ENCODE assay signal across 8 mouse cellular contexts in genomic region chr4:59932505-59933281, GRCm38 (mm10). TPM values are rescaled to one million over a fixed set of nuclear protein-coding genes. Genes with fewer than 3 reads are reported as not detected.
DNase-seq lines count a peak whose midpoint lies in the region; ATAC-seq and TF ChIP-seq lines count a peak whose summit lies in the region.

No protein-coding gene starts in this region.

- no peaks in the 10 kb centered on the region for H3K27me3 ChIP-seq in heart, embryonic 12.5 days (replicated peaks)
- no peaks in the 10 kb centered on the region for H3K27me3 ChIP-seq in hindbrain, embryonic 11.5 days (ENCODE audit: control insufficient read depth, insufficient read depth, low read length)
- no peaks in the 10 kb centered on the region for H3K27me3 ChIP-seq in limb, embryonic 14.5 days (ENCODE audit: control insufficient read depth, insufficient read depth, low read length)
- H3K27me3 ChIP-seq in splenic B cell, adult 2 months (ENCODE audit: control insufficient read depth, insufficient read depth, low read length, poor library complexity, severe bottlenecking): no peaks in the 10 kb centered on the region

- TF ChIP-seq POLR2A in limb, embryonic 14.5 days (IDR thresholded peaks at IDR 0.05; ENCODE audit: borderline replicate concordance, extremely low read depth, insufficient read depth, insufficient read length): no peak

- peak; percentile 64; the same call in 1 of the 2 replicates for ATAC-seq in heart, embryonic 12.5 days (ENCODE audit: insufficient number of reproducible peaks, low FRiP score)
- ATAC-seq in CD4-positive, CD25-positive, alpha-beta regulatory T cell, adult 4 months: peak; percentile 76
- ATAC-seq in hindbrain, embryonic 11.5 days (ENCODE audit: low FRiP score): peak; percentile 84
- peak; percentile 34; the same call in 1 of the 2 replicates for ATAC-seq in limb, embryonic 14.5 days (ENCODE audit: low FRiP score, low read depth)

- no peak for DNase-seq in heart, postnatal 4 days
- peak; percentile 57 for DNase-seq in cerebellum, adult 9-10 months
- peak; percentile 38 for DNase-seq in hindbrain, embryonic 11.5 days (ENCODE audit: low spot score)
- DNase-seq in limb, embryonic 14.5 days (ENCODE audit: low spot score): peak; percentile 29
- DNase-seq in splenic B cell, adult 2 months (ENCODE audit: low read depth, low spot score): peak; percentile 56
- no peak for DNase-seq in right cerebral cortex, postnatal 14 days

- H3K27ac ChIP-seq in heart, embryonic 12.5 days (ENCODE audit: poor library complexity, severe bottlenecking): no peak overlapping the region
- H3K27ac ChIP-seq in hindbrain, embryonic 11.5 days (ENCODE audit: low read depth, low read length): no peak overlapping the region
- no peak overlapping the region for H3K27ac ChIP-seq in limb, embryonic 14.5 days (replicated peaks; ENCODE audit: low read depth, low read length)

- WGBS in heart, embryonic 12.5 days: 44% methylated on average over 6 of the region's 6 CpGs
- 61% methylated on average over 6 of the region's 6 CpGs for WGBS in hindbrain, embryonic 11.5 days
- 51% methylated on average over 6 of the region's 6 CpGs for WGBS in limb, embryonic 14.5 days

- no peaks in the 10 kb centered on the region for H3K36me3 ChIP-seq in heart, embryonic 12.5 days
- H3K36me3 ChIP-seq in hindbrain, embryonic 11.5 days (ENCODE audit: control insufficient read depth, insufficient read depth, low read length): no peaks in the 10 kb centered on the region
- H3K36me3 ChIP-seq in limb, embryonic 14.5 days (ENCODE audit: control insufficient read depth, insufficient read depth, low read length): no peaks in the 10 kb centered on the region
- H3K36me3 ChIP-seq in splenic B cell, adult 2 months (ENCODE audit: control insufficient read depth, insufficient read depth, low read length, poor library complexity, severe bottlenecking): no peaks in the 10 kb centered on the region

- no peaks in the 10 kb centered on the region for H3K4me1 ChIP-seq in heart, embryonic 12.5 days (replicated peaks)
- no peaks in the 10 kb centered on the region for H3K4me1 ChIP-seq in hindbrain, embryonic 11.5 days (replicated peaks; ENCODE audit: control insufficient read depth, insufficient read depth, low read length)
- 0 out of 2 replicates have a peak, but pooled peaks cover 1% of the 10 kb centered on the region for H3K4me1 ChIP-seq in limb, embryonic 14.5 days (ENCODE audit: control insufficient read depth, insufficient read depth, low read length)

- no peaks in the 10 kb centered on the region for H3K9me3 ChIP-seq in heart, embryonic 12.5 days (replicated peaks)
- H3K9me3 ChIP-seq in hindbrain, embryonic 11.5 days (ENCODE audit: control insufficient read depth, low read length): no peaks in the 10 kb centered on the region
- H3K9me3 ChIP-seq in limb, embryonic 14.5 days (ENCODE audit: control insufficient read depth, low read length): no peaks in the 10 kb centered on the region

- no peak overlapping the region for H3K9ac ChIP-seq in heart, embryonic 12.5 days
- H3K9ac ChIP-seq in hindbrain, embryonic 11.5 days (ENCODE audit: low read depth, low read length): no peak overlapping the region
- no peak overlapping the region for H3K9ac ChIP-seq in limb, embryonic 14.5 days (ENCODE audit: low read depth, low read length, severe bottlenecking)

- no peak overlapping the region for H3K4me3 ChIP-seq in heart, embryonic 12.5 days
- no peak overlapping the region for H3K4me3 ChIP-seq in hindbrain, embryonic 11.5 days (ENCODE audit: low read depth, low read length)
- H3K4me3 ChIP-seq in limb, embryonic 14.5 days (replicated peaks; ENCODE audit: low read length): no peak overlapping the region

- H3K4me2 ChIP-seq in heart, embryonic 12.5 days: no peak overlapping the region
- no peak overlapping the region for H3K4me2 ChIP-seq in hindbrain, embryonic 11.5 days (replicated peaks; ENCODE audit: low read depth, low read length)
- H3K4me2 ChIP-seq in limb, embryonic 14.5 days (replicated peaks; ENCODE audit: low read depth, low read length, severe bottlenecking): no peak overlapping the region

RNA-seq across cellular contexts. Expression of gene Slc46a2, which starts 17.8 kb away (rescaled TPM):
- 0.09 TPM in 1 of 2 replicates, not detected in the other for polyA plus RNA-seq in heart, embryonic 12.5 days (2016; fragmentation: Nextera tagmentation; extraction: Ambion mirVana)
- under 1 TPM; 0.19 to 0.27 TPM for total RNA-seq in heart, postnatal 4 days (2021)
- under 1 TPM in 1 of 2 experiments, not detected in 1; 0.20 TPM for polyA plus RNA-seq in CD4-positive, CD25-positive, alpha-beta regulatory T cell, adult 4 months (2017; shearing (Covaris generic))
- 0.11 TPM in 1 of 2 replicates, not detected in the other for polyA plus RNA-seq in hindbrain, embryonic 11.5 days (2014; fragmentation: Nextera tagmentation; extraction: Ambion mirVana)
- 0.03 TPM in 1 of 2 replicates, not detected in the other for polyA plus RNA-seq in limb, embryonic 14.5 days (2012; rRNA removed)
- polyA plus RNA-seq in limb, embryonic 14.5 days (2014; fragmentation: Nextera tagmentation; extraction: Ambion mirVana): 0.08 and 0.17 TPM in 2 replicates

RNA-seq across cellular contexts. Expression of gene Mup4, which starts 27.8 kb away (rescaled TPM):
- polyA plus RNA-seq in heart, embryonic 12.5 days (2016; fragmentation: Nextera tagmentation; extraction: Ambion mirVana): not detected in 2 replicates
- not detected for total RNA-seq in heart, postnatal 4 days (2021)
- polyA plus RNA-seq in CD4-positive, CD25-positive, alpha-beta regulatory T cell, adult 4 months (2017; shearing (Covaris generic)): not detected
- not detected in 2 replicates for polyA plus RNA-seq in hindbrain, embryonic 11.5 days (2014; fragmentation: Nextera tagmentation; extraction: Ambion mirVana)
- not detected in 2 replicates for polyA plus RNA-seq in limb, embryonic 14.5 days (2012; rRNA removed)
- not detected in 2 replicates for polyA plus RNA-seq in limb, embryonic 14.5 days (2014; fragmentation: Nextera tagmentation; extraction: Ambion mirVana)

RNA-seq across cellular contexts. Expression of gene Mup6, which starts 31.4 kb away (rescaled TPM):
- polyA plus RNA-seq in heart, embryonic 12.5 days (2016; fragmentation: Nextera tagmentation; extraction: Ambion mirVana): not detected in 2 replicates
- not detected for total RNA-seq in heart, postnatal 4 days (2021)
- not detected for polyA plus RNA-seq in CD4-positive, CD25-positive, alpha-beta regulatory T cell, adult 4 months (2017; shearing (Covaris generic))
- not detected in 2 replicates for polyA plus RNA-seq in hindbrain, embryonic 11.5 days (2014; fragmentation: Nextera tagmentation; extraction: Ambion mirVana)
- not detected in 2 replicates for polyA plus RNA-seq in limb, embryonic 14.5 days (2012; rRNA removed)
- polyA plus RNA-seq in limb, embryonic 14.5 days (2014; fragmentation: Nextera tagmentation; extraction: Ambion mirVana): not detected in 2 replicates

Comparison
In these comparisons a context has a peak if more than half of its experiments do, and no peak if none do; other contexts are left out.
1. ATAC-seq: peak in every context shown above with its lines; median percentile 84 in hindbrain, embryonic 11.5 days; 76 in CD4-positive, CD25-positive, alpha-beta regulatory T cell, adult 4 months; 64 in heart, embryonic 12.5 days; 34 in limb, embryonic 14.5 days.
2. DNase-seq: peak in cerebellum, adult 9-10 months (single experiment), hindbrain, embryonic 11.5 days (single experiment), limb, embryonic 14.5 days (single experiment) and splenic B cell, adult 2 months (single experiment); none in heart, postnatal 4 days (single experiment) and right cerebral cortex, postnatal 14 days (single experiment).